Mouse (Mus musculus) activated CD4-positive, CD25-positive, alpha-beta regulatory T cell (primary cell): ENCODE measurements around the gene Cacnb1. TPM values are rescaled to one million over a fixed set of nuclear protein-coding genes. Genes with fewer than 3 reads are reported as not detected.

Experiments
- polyA plus RNA-seq, 2 experiments: library from polyadenylated mRNA; unstranded; fragments of 100-300 nt; shearing (Covaris generic); gene quantifications; one replicate each; pipeline ENCODE4 v1.2.1; 2017

The Cacnb1 gene
- polyA plus RNA-seq: 10 to 100 TPM in 1 of 2 experiments, 1 to 10 TPM in 1; 9.8 to 19.5 TPM

DNA sequence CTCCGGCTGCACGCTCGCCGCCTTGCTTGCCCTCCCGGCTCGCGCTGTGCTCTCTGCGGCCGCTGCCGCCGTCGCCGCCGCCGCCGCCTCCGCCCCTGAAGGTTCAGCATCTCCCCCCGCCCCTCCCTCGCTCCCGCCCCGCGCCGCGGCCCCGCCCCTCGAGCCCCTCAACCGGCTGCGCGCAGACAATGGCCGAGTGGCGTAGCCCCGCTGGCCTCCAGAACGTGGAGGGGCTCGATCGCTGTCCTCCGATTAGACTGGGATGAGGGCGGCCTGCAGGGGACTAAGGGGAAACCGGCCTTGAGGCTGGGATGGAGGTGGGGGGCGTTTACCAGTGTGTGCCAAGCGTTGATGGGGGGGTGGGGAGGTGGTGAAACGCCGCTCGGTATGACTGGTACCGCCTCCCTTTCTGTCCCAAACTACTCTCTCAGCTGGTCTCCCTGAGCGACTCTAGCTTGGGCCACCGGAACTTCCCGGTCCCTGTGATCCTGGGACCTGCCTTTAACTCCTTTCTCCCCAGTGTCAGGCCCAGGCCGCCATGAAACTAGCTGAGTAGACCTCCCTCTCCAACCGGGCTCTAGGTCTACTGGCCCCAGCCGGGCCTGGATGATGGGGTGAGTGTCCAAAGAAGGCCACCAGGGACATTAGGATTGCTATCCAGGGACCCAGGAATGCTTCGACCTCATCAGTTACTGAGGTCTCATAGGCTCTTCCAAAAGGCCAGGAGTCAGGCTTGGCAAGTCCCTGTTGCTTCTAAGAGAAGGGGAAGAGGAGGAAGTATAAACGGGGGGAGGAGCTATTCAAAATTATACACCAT, at the start of gene Cacnb1:
Cacnb1 (minus strand) TSS at position 480 of the 817 bp plus-strand sequence.

DNA sequence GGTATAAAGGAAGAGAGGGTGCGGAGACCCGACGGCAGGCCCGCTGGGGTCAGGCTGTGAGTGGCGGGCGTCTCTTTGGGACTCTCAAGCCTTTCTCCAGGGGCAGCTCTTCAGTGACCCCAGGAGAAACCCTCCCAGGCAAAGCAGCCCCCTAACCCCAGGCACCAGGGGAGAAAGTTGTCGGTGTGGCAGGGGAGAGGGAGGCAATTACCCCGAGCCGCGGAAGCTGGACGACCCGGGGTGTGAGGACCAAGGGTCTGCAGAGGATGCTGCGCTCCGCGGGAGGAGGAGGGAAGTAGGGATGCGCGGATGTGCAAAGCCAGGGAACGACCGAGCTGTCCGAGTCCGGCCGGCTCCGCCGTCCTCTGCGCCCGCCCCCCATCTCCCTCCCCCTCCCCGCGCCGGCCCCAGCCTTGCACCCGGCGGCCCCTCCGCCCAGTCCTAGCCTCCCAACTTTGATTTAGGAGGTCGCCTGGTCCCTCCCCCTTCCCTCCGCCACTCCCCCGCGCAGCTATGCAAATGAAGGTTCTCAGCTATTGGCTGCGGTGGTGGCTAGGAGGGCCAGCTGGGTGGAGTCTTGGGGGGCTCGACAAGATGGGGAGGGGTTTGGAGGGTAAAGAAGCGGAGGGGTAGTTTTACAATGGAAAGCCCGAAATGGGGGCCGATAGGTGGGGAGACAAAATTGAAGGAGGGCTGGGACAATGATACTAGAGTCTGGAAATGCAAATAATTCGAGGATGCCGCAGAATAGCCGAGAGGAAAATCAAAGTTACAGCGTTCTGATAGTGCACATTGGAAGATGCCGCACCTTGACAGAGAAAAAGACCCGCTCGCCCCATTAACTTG, 30.4 kb upstream of the Cacnb1 start, which contains the start of gene Stac2:
Stac2 (minus strand) TSS at position 474 of the 846 bp plus-strand sequence.

DNA sequence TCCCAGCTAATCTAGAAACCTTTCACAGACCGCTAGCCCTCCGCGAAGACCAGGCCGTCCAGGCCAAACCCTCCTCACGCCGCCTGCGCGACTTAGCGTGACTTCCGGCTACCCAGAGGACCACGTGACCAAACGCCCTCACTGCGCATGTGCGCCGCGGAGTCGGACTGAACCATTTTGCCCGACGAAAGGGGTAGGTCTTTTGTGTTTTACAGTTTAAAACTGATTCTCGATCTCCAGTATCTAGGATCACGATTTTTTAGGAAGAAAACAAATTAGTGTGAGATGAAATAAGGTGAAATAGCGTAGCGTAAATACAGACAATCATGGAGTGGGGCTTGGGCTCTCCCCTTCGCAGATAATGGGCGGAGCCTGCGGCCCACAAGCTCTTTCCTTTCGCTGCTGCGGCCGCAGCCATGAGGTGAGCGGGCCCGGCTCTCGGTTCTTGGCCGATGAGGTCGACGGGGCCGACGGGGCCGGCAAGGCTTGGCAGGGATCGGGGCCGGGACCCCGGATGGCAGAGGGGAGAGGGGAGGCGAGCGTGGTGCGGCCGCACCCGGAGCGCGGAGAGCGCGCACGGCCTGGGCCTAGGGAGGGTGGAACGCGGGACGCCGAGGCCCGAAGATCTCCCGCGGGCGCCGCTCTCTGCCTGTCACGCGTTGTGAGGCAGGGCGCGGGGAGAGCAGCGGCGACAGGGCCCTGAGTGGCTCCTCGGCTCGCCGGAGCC, 3.9 kb upstream of the Cacnb1 start, which contains the start of gene Rpl19:
Rpl19 (plus strand) TSS at position 141 of the 727 bp plus-strand sequence.

DNA sequence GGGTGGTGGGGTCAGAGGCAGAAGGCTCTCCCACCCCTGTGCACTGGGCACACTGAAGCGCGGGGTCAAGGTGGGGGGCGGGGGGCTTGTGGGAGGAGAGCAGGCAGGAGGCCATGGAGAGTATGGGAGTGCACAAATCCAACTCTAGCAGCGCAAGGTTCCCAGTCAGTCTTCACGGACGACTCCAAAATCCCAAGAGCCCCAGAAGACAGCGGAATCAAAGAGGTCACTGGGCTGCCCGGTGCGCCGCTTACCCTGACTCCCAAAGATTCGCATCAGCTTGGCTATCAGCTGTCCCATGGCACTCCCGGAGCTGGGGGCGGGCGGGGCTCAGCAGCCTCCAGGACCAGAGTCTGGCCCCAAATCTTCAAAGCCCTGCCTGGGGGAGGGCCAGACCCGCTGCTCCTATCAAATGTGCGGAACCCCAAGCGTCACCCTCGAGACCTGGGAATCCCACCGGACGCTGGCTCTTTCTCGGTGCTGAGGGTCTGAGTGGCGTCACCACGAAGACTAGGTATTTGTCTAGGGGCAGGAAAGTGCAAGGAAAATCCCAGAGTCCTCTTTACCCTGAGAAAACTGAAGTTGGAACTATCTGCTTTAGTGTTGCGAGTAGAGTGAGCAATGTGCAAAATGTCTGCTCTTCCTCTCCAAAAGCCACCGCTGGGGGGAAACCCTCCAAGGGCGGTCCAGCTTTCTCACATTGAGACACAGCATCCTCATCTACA, 27.1 kb downstream of the Cacnb1 start, which contains the start of gene Arl5c:
Arl5c (minus strand) TSS at position 618 of the 725 bp plus-strand sequence.

DNA sequence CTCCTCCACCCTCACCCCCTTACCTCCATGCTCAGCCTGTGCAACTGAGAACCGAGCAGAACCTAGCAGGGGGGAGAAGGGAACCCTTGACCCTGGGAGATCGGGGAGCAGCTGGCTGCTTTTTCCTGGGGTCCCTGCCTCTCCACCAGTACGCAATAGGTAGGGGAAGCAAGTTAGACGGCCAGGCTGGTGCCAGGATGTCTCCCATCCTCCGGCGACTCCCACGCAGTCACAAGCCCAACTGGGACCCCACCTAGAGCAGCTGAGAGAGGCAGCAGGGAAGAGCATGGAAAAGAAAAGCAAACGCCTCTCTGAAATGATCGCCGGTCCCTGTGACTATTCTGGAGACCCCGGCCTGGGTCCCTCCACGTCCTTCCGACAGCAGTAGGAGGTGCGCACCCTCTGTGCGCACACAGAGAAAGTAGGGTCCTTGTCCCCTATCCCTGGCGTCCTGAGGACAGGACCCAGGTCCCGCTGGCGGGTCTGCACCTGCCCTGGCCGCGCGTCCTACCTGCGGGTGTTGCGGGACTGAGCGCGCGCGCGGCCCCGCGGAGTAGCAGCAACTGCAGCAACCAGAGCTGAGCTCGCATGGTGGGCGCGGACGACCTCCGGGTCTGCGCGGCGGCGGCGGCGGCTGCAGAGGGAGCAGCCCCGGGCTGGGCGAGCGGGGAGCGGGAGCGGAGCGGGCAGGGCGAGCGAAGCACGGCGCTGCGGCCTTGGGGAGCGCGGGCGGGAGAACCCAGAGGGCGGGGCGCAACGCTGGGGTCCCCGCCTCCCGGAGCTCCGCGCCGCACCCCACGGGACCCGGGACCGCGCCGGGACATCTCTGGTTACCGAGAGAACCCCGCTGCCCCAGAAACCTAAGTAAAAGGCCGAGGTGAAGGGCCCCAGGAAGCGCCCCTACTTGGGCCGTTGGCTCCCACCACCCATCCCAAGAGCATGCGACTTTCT, 36.8 kb downstream of the Cacnb1 start, which contains the start of gene Plxdc1:
Plxdc1 (minus strand) TSS at position 718 of the 951 bp plus-strand sequence.

Other genes with a start within 250 kb of the Cacnb1 start
- gene 1700001P01Rik, start 247.1 kb downstream of the Cacnb1 start, polyA plus RNA-seq: not detected
- 100 to 1,000 TPM; 356 to 584 TPM for gene Rpl23, start 240.6 kb downstream of the Cacnb1 start, polyA plus RNA-seq
- 100 to 1,000 TPM; 135 to 219 TPM for gene Lasp1, start 224.0 kb downstream of the Cacnb1 start, polyA plus RNA-seq
- gene B230217C12Rik, start 182.3 kb downstream of the Cacnb1 start, polyA plus RNA-seq: 1 to 10 TPM; 1.4 TPM
- gene Fbxo47, start 138.9 kb downstream of the Cacnb1 start, polyA plus RNA-seq: under 1 TPM; 0.61 to 0.85 TPM
- gene Plxdc1, start 36.6 kb downstream of the Cacnb1 start, polyA plus RNA-seq: 10 to 100 TPM in 1 of 2 experiments, 1 to 10 TPM in 1; 3.7 to 17.8 TPM
- gene Arl5c, start 26.9 kb downstream of the Cacnb1 start, polyA plus RNA-seq: 100 to 1,000 TPM in 1 of 2 experiments, 10 to 100 TPM in 1; 79.5 to 139 TPM
- gene Rpl19, start 3.7 kb upstream of the Cacnb1 start, polyA plus RNA-seq: 1,000 to 10,000 TPM; 1,409 to 2,156 TPM
- gene Stac2, start 30.4 kb upstream of the Cacnb1 start, polyA plus RNA-seq: under 1 TPM; 0.10 to 0.18 TPM
- 10 to 100 TPM; 30.8 to 41.5 TPM for gene Fbxl20, start 127.4 kb upstream of the Cacnb1 start, polyA plus RNA-seq
- 10 to 100 TPM; 31.7 to 44.3 TPM for gene Med1, start 170.3 kb upstream of the Cacnb1 start, polyA plus RNA-seq
- gene Cdk12, start 180.0 kb upstream of the Cacnb1 start, polyA plus RNA-seq: 10 to 100 TPM; 16.4 to 18.7 TPM